Mouse (Mus musculus): ENCODE results near the gene Nap1l4.

The Nap1l4 gene

DNA sequence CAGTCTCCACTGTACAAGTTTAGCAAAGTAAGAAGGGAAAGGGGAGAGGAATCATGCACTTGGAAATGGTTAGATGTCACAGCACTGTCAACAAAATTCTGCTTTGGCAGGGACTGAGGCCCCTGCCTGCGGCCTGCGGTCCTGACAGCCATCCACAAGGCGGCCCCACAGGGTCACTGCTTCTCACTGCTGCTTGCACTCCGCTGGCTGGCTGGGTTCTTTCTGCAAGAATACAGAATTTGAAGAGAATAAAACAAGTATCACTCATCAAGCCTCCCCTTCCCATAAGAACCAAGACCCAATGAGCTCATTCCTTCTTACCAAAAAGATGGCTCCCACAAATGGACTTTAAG lies 34.5 kb downstream of the Nap1l4 start:
- DNase-seq (ENCODE audit: low read depth): no peak

DNA sequence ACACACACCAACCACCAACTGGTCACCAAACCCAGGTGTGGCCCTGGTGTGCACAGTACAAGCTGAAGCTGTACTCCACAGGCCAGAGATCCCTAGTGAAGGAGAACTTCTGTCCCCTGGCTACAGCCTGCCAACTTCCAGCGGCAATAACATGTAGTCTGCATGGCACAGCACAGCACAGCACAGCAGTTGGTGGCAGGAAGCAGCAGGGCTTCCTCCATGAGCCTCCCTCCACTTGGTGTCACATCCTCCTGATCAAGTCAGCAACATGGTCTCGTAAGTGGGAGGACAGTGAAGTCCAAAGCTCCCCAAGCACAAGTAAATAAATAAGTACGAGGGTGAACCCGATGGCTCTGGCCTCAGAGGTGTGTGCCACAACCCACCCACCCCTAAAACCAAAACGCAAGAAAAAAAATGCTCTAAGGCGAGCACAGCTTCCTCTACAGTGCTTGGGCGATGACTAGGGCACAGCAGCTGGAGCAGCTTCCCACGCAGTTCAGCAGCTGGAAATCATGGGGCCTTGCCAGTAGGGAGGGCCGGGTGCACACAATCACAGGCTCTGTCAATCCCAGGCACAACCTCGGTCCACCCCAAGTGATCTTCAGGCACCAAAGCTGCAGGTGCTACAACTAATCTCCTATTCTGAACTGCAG lies 35.0 kb downstream of the Nap1l4 start:
- DNase-seq (ENCODE audit: low read depth): no peak

DNA sequence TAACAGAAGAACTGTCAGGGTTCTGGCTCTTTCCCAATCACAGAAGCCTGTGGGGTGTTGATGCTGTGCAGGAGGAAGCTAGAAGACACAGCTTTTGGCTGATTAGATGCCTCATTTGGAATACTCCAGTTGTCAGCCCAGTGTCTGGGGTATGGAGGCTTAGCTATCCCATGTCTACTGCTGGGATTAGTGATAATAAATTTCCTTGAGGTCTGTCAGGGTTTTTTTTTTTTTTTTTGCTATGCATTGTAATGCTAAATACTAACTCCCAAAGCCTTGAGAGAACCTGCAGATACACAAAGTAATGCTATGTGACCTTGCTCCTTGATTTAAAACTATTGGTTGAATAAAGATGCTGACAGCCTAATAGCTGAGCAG lies 37.6 kb downstream of the Nap1l4 start:
- no peak for DNase-seq (ENCODE audit: low read depth)

DNA sequence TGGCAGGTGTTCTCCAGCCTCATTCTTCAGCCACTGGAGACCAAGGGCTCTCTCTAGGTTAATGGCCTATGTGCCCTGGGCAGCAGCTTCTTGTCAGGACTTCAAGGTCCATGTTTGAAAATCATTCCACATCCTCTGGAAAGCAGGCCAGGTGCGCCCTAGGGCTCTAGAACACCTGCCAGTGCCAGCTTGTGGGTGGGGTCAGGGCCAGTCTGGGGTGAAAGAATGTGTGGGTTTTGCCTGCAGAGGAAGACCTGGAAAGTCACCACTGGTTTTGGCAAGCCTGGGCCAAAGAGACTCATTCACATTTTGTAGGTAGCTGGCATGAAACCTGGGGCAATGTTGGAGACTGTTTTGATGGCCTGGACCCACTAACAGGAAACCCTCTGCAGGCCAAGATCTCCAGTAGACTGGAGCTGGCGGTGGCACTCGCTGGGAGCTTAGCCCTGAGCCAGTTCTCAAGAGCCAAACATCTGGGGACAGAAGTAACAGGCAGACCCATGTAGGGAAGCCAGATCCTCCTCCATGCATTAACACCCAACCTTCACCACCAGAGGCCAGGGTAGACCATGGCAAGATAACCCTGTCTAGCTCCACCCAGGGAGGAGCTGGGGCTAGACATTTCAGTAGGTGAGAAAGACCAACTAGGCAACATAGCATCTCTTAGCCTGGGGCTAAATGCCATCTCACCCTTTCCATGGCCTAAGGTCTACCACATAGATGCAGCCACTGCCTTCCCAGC lies 38.1 kb downstream of the Nap1l4 start:
- DNase-seq (ENCODE audit: low read depth): no peak

DNA sequence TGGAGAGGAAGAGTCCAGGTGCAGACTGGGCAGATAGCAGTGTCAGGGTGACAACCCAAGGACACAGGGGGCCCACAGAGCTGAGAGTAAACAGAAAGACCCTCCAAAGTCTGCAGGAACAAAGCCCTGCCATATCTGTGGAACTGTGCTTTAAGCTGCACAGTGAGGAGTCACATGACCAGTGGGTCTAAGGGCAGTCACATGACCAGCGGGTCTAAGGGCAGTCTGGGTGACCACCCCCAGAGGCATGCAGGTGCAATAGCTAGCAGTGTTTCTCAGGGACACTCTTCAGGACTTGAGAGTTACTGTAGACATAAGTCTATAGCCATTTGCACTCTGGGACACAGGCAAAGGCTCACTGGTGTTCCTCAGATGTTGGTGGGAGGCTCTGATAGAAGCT lies 39.3 kb downstream of the Nap1l4 start:
- DNase-seq (ENCODE audit: low read depth): no peak

DNA sequence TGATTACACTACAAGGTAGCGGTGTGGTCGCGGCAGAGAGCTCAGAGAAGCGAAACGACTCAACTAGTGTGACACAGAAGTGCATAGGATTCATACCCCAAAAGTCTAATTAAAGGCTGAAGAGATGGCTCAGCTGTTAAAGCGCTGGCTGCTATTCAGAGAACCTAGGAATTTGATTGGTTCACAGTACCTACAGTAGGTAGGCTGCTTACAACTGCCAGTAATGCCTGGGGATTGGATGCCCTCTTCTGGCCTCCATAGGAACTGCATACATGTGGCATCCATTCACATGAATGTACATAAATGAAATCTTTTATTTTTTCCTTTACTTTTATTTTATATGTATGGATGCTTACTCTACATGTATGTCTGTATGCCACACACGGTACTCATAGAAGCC lies 42.2 kb downstream of the Nap1l4 start:
- DNase-seq (ENCODE audit: low read depth): peak; percentile 56

DNA sequence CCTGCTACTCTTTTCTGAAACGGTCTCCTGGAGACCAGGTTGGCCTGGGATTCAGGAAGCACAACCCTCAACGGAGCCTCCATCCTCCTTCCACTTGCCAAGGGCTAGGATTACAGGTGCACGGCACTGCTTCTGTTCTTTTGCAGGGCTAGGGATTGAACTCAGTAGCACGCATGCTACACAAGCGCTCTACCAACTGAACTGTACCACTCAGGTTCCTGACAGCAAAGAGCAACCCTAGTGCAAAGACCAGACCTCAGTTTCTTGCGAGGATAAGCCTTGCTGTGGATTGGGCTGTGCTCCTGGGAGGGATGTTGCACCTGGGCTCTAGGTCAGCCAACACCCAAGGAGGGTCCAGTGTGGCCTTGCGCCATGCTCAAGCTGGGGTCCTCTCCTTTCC lies 42.6 kb downstream of the Nap1l4 start:
- DNase-seq (ENCODE audit: low read depth): no peak

DNA sequence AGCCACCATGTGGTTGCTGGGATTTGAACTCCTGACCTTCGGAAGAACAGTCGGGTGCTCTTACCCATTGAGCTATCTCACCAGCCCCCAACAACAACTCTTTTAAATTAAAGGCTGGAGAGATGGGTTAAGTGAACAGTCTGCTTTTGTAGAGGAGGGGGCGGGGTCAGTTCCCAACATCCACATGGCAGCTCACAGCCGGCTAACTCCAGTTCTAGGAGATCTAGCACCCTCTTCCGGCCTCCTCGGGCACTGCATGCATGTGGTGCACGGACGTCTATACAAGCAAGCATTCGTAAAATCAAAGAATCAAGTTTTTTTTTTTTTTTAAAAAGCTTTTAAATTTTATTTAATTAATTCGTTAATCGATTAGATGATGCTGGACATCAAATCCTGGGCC lies 43.1 kb downstream of the Nap1l4 start:
- peak; percentile 72 for DNase-seq (ENCODE audit: low read depth)

DNA sequence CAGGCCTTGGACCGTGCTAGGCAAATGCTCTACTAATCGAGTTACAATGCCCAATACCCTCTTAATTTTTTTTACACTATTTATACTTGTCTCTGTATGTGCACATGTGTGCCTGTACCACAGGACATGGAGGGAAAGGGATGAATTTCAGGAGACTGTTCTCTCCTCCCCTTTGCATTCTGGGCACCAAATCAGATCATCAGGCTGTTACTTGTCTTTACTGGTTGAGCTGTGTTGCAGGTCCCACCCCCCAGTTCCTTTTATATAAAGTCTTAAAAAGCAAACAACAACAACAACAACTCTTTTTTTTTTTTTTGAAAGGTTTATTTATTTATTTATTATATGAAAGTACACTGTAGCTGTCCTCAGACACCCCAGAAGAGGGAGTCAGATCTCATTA lies 43.5 kb downstream of the Nap1l4 start:
- no peak for DNase-seq (ENCODE audit: low read depth)

DNA sequence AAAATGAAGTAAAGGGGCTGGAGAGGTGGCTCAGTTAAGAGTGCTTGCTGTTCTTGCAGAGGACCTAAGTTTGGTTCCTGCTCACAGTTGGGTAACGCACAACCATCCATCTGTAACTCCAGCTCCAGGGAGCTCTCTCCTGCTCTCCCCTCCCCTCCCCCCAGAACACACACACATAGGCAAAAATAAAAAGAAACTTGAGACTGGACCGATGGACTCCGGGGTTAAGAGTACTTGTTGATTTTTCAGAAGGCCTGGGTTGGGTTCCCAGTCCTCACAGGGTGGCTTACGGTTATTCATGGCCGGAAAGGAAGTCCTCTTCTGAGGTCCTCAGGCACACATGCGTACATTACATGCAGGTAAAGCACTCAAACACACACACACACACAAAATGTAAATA lies 45.0 kb downstream of the Nap1l4 start:
- DNase-seq (ENCODE audit: low read depth): no peak

DNA sequence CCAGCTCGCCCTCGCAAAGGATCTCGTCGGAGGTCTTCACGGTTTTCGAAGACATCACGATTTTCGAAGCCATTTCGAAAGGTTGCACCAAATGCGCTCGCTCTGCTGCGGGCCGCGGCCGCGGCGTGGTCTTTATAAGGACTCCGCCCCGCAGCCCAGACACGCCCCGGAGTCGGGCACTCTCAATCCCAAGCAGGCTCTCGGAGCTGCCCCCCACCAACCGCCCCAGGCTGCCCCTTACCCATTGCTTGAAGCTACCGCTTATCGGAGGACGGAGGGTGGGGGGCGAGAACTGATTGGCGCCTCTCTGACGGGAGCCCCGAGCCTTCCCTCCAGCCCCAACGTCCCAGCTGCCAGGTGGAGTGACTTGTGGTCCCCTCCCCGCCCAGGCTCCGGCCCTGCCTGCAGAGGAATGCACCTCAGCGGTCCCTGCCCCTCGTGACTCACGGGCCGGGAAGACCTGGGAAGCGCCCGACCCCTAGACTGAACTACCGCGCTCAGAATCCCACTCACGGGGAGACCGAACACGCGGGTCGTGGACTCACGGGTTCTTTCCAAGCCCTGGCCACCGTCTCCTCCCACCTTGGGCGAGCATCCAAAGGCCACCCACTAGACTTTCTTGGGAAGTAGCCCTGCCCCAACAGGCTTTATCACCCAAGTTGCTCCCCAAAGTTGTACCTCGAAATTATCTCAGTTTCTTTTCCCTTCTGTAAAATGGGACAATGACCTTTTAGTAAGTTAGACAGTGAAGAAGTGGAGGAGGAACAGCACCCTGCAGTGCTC lies 46.3 kb downstream of the Nap1l4 start, which contains the start of gene Phlda2:
Gene Phlda2, minus strand, starts transcription at position 733 of the 783 bp plus-strand sequence.
- DNase-seq (ENCODE audit: low read depth): no peak

DNA sequence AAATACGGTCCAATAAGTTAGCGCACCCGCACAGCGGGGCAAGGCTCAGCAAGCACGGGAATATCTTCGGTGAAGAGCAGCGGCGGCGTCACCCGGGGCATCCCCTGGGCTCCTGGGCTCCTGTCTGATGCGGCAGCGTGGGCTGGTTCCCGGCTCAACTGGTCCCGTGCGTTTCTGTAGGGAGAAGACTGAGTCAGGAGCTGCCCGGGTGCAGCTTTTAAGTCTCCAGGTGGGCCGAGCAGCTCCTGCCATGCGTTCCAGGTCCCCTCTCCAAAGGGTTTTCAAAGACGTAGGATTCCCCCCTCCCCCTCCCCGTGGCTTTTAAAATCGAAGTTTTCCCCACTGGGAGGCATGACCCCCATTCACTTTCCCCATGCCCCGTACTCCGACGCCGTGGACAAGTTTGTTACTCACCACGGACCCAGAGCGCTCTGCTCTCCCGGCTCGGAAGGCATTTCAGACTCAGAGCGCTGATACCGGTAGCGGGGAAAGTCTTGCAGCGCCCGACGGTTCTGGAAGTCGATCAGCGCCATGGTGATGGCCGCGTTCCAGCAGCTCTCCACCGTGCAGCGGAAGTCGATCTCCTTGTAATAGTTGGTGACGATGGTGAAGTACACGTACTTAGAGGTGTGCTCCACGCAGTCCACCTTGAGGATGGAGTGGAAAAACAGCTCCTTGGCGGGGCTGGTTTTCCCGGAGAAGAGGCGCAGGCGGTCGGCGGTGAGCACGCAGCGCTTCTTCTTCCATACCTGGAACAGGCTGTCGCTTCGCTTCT lies 47.1 kb downstream of the Nap1l4 start:
- no peak for DNase-seq (ENCODE audit: low read depth)

DNA sequence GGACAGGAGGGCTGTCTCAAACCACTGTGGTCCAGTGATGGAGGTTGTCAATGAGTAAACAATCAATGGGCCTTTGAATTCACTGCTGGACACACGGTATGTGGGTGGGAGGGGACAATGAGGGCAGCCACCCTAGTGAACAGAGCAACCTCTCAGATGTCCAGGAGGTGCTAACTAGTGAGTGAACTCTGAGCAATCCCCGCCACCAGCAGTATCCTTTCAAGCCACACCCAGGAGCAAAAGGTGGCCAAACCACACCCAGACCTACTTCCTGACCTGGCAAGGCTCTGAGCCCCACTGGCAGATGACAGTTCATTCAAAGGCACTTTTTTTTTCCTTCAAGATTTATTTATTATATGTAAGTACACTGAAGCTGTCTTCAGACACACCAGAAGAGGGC lies 48.0 kb downstream of the Nap1l4 start:
- no peak for DNase-seq (ENCODE audit: low read depth)

DNA sequence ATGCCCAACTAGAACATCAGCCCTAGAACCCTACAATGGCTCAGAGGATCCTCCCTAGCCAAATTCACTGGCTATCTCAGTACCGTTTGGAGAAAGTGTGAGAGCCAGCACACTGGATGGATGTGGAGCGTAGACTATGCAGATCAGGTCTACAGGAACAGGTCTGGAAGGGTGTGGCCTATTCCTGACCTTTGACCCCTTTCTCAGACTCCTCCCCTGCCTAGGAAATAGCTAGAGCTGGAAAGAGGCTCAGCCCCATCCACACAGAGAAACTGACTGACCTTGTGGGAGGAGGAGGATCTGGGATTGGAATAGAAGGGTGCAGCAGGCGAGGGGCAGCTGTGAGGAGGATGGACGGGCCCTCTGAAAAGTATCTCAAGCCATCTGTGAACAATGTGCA lies 50.3 kb downstream of the Nap1l4 start:
- no peak for DNase-seq (ENCODE audit: low read depth)

DNA sequence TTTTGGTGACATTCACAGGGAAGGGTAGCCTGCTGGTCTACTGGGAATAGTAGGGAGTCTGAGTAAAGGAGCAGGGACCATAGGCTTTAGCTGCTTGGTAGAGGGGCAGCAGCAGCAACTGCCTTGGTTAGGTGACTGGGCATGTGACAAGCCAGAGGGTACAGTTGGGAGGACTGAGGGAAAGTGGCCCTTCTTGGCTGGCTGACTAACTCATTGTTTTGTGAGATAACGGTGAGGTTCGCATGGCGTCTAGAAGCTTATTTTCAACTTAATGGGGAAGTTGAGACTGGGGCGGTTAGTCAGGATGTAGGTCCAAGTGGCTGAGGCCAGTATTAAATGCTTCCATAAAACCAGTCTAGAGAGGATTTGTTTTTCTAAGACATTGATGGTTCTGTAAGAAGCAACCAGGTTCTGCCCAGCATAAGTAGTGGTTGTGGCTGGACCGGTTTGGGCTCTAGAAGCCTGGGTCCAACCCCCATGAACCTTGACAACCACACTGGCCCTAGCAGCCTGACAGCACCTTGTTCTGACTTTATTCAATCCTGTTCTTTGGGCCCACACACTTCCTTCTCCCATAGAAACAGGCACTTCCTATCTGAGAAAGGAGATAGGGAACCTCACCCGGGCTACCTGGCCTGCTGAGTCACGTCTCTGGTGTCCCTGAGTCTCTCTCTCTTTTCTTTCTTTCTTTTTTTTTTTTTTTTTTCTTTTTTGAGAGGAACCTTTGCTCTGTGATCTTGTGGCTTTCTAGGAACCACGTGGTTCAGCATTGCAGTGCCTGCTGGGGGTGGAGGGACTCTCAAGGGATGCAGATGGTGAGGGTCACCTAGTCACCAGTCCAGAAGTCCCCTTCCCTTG lies 53.6 kb downstream of the Nap1l4 start:
- DNase-seq (ENCODE audit: low read depth): no peak

DNA sequence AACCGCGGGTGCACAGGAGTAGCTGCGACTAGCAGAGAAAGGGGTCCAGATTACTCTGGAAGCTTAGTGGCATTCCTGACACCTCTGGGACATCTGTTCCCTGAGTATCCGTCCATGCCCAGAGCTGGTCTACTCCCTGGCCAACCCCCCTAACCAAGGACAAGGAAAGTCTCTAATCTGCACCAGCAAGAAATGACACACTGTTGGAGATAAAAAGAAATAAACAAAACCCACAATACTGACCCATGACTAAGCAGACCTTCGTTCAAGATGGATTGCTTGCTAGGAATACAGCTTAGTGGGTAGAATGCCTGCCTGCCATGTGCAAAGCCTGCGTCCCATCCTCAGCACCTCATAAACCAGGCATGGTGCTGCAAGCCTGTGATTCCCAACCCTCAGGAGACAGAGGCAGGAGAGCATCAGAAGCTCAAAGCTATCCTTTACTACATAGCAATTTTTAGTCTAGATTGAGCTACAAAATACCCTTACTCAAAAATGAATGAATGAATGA lies 55.2 kb downstream of the Nap1l4 start:
- DNase-seq (ENCODE audit: low read depth): no peak

DNA sequence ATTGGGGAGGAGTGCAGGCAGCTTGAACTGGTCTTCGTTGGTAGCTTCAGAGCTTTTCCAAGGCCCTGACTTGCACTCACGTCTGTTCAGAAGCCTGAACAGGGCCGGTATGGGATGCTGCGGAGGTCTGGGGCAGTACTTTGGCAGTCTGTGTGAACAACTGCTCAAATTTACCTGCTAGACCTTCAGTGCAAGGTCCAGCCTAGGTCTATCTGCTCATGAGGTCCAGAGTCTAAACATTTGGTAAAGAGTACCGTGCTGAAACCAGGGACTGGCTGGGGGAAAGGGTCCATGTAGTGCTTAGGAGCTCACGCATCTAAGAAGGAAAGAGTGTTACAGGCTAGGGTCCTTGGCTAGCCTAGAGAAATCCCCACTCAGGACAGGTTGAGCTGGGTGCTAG lies 59.2 kb downstream of the Nap1l4 start:
- no peak for DNase-seq (ENCODE audit: low read depth)

DNA sequence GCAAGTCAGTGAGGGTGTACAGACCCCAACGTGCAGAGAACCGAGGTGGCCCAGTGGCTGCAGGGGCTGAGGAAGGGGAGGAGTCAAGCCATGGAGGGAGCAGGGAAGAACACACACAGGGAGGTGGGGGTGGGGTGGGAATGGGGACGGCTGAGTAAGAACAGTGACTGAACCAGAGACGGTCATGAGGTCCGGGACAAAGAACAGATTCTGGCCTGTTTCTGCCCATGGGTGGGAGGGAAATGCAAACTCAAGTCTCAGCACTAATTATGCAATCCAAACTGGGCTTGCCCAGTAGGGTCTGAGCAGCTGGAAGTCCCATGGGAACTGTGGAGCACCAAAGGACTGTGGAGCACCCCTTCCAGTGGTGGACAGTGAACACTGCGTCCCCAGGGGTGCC lies 66.4 kb downstream of the Nap1l4 start:
- no peak for DNase-seq (ENCODE audit: low read depth)

DNA sequence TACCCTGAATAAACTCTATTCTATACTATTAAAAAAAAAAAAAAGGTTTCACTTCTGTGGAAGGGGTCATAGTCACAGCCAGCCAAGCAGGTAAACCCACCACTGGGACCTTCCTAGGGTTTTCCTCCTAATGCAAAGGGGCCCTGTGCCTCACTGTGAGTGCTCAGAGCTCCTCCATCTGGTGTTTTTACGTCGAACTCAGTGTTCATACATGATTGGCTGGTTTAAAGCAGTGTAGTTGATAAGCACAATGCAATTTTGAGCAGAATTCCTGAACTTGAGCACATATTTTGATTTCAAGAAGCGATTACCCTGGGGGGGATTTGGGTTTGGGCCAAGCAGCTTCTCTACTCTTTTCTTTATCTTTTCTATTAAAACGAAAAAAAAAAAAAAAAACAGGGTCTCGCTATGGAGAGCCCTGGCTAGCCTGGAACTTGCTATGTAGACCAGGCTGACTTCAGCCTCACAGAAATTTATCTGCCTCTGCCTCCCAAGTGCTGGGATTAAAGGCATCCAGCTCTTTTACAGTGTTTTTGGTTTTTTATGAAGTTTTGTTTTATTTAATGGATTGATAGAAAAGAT lies 67.0 kb downstream of the Nap1l4 start:
- no peak for DNase-seq (ENCODE audit: low read depth)

DNA sequence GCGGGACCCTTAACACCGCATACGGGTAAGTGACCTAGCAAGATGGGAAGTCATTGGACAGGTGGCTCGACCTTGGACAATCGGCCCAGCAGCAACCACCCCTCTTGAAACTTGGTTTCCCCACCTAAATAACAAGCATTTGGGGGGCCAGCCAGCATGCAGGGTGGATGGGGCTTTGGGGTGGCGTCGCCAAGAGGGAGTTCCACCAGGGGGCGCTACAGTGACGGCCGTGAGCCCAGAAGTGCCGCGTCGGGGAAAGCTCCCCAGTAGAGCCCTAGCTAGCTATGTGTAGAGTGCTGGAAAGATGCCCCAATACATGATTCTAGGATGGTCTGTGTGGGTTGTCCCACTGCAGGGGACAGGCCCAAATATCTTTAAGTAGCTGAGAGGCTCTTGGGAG lies 68.4 kb downstream of the Nap1l4 start:
- DNase-seq (ENCODE audit: low read depth): no peak

DNA sequence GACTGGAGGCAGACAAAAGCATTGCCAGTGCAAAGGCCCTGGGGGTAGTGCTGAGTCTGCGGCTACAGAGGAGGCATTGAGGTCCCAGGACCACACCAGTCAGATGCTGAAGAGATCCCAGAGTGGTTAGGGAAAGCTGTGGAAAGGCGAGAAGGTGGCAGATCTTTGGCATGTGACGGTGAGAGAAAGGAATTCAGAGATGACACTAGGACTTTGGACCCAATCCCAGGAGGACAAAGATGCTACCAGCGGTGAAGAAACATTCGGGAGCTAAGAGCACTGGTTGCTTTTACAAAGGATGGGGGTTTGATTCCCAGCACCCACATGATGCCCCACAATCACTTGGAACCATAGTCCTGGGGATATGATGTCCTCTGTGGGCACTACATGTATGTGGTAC lies 71.1 kb downstream of the Nap1l4 start:
- no peak for DNase-seq (ENCODE audit: low read depth)
